Mouse (Mus musculus): ENCODE results near the gene Pias4.

DNA sequence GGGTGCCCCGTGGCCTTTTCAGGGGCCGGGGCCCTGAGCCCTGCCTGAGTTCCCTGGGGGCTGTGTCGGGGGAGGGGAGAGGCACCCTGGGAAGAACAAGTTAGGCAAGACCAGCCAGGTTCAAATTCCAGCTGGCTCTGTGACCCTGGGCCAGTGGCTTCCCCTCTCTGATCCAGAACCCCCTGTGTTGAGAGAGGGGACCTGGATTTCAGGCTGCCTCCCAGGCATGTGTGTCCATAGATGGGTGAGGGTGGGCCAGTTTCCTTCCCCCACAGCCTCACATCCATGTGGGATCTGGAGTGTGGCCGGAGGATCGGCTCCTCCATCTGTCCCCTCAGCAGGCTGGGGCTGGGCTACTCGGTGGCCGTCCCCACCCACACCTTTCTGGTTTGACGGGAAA is 27.7 kb downstream of the Pias4 start:
- TF ChIP-seq POLR2A (IDR thresholded peaks at IDR 0.05; ENCODE audit: control insufficient read depth in 1 of 2, insufficient read depth in 1 of 2, low read depth in 1 of 2, low read length in 2 of 2, poor library complexity in 1 of 2), result no peak
- TF ChIP-seq CTCF (IDR thresholded peaks at IDR 0.05 in 2 of 3, conservative IDR thresholded peaks at IDR 0.05 in 1 of 3; ENCODE audit: control insufficient read depth in 1 of 3, insufficient read depth in 1 of 3, low read depth in 2 of 3, low read length in 3 of 3, poor library complexity in 1 of 3, severe bottlenecking in 1 of 3), result no peak
- TF ChIP-seq POLR2AphosphoS5 (IDR thresholded peaks at IDR 0.05; ENCODE audit: borderline replicate concordance, low read depth, low read length), result no peak
- TF ChIP-seq KAT2A (conservative IDR thresholded peaks at IDR 0.05; ENCODE audit: low read depth, low read length), result no peak

Data from MEL (cell line).